Comparison of ENCODE assay signal across 8 mouse cellular contexts in the genomic region with DNA sequence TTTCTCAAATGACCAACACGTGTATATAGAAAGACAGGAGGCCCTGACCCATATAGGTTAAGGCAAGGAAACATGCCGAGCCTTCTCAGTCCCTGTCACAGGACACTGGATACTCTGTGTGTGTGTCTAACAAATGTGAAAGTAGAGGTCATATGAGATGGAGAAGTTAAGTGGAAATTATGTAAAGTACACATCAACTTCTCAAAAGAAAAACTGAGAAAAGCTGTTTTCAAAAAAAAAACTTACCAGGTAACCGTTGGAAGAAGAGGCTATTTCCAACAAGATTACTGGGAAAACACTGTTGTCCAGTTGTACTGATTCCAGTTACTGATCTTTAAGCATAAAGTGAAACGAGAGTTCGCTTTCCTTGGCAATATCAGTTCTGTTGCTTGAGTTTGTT. TPM values are rescaled to one million over a fixed set of nuclear protein-coding genes. Genes with fewer than 3 reads are reported as not detected.
DNase-seq lines count a peak whose midpoint lies in the region; ATAC-seq and TF ChIP-seq lines count a peak whose summit lies in the region.

No protein-coding gene starts in this region.

- 90% methylated on average over 5 of the region's 5 CpGs for WGBS in intestine, embryonic 15.5 days
- 82% methylated on average over 5 of the region's 5 CpGs for whole genome bisulfite sequencing in intestine, postnatal 0 days
- WGBS in hindbrain, embryonic 14.5 days: 90% methylated on average over 5 of the region's 5 CpGs
- 92% methylated on average over 5 of the region's 5 CpGs for WGBS in midbrain, embryonic 14.5 days

- H3K4me3 ChIP-seq in intestine, embryonic 15.5 days (replicated peaks): peak overlapping the region; percentile 81; the same call in 1 of the 2 replicates
- no peak overlapping the region for H3K4me3 ChIP-seq in intestine, postnatal 0 days (ENCODE audit: low read depth, low read length)
- peak overlapping the region; percentile 71; the same call in 1 of the 2 replicates for H3K4me3 ChIP-seq in cortical plate, adult 2 months (ENCODE audit: insufficient read depth, low read length)
- peak overlapping the region; percentile 94 for H3K4me3 ChIP-seq in hindbrain, embryonic 14.5 days (replicated peaks; ENCODE audit: low read length)
- H3K4me3 ChIP-seq in midbrain, embryonic 14.5 days (replicated peaks; ENCODE audit: low read depth, low read length): peak overlapping the region; percentile 93; the same call in 1 of the 2 replicates

- no peaks in the 10 kb centered on the region for H3K27me3 ChIP-seq in intestine, embryonic 15.5 days (replicated peaks)
- no peaks in the 10 kb centered on the region for H3K27me3 ChIP-seq in intestine, postnatal 0 days (replicated peaks; ENCODE audit: control insufficient read depth, insufficient read depth, low read length)
- no peaks in the 10 kb centered on the region for H3K27me3 ChIP-seq in hindbrain, embryonic 14.5 days (ENCODE audit: control insufficient read depth, insufficient read depth, low read length)
- no peaks in the 10 kb centered on the region for H3K27me3 ChIP-seq in midbrain, embryonic 14.5 days (ENCODE audit: control insufficient read depth, insufficient read depth, low read length)

- no peaks in the 10 kb centered on the region for H3K36me3 ChIP-seq in intestine, embryonic 15.5 days
- H3K36me3 ChIP-seq in intestine, postnatal 0 days (ENCODE audit: control insufficient read depth, insufficient read depth): peaks cover 7% of the 10 kb centered on the region; the same call in 1 of the 2 replicates
- H3K36me3 ChIP-seq in hindbrain, embryonic 14.5 days (replicated peaks; ENCODE audit: control insufficient read depth, insufficient read depth): peaks cover 21% of the 10 kb centered on the region; the same call in 1 of the 2 replicates
- peaks cover 28% of the 10 kb centered on the region; the same call in 1 of the 2 replicates for H3K36me3 ChIP-seq in midbrain, embryonic 14.5 days (ENCODE audit: control insufficient read depth, insufficient read depth, low read length)

- ATAC-seq in intestine, embryonic 15.5 days: no peak
- no peak for ATAC-seq in intestine, postnatal 0 days
- ATAC-seq in hindbrain, embryonic 14.5 days (ENCODE audit: low FRiP score): no peak
- ATAC-seq in midbrain, embryonic 14.5 days (ENCODE audit: low FRiP score, low TSS enrichment): no peak
- ATAC-seq in megakaryocyte, adult 5-6 weeks (ENCODE audit: poor library complexity, severe bottlenecking): no peak

- no peak for TF ChIP-seq CTCF in intestine, postnatal 0 days (IDR thresholded peaks at IDR 0.05; ENCODE audit: low read depth)
- no peak for TF ChIP-seq CTCF in cortical plate, adult 2 months (IDR thresholded peaks at IDR 0.05; ENCODE audit: extremely low read depth, insufficient read depth, low read length)

- peaks cover 3% of the 10 kb centered on the region; the same call in 1 of the 2 replicates for H3K4me1 ChIP-seq in intestine, embryonic 15.5 days (replicated peaks)
- no peaks in the 10 kb centered on the region for H3K4me1 ChIP-seq in intestine, postnatal 0 days (replicated peaks; ENCODE audit: control insufficient read depth, insufficient read depth, low read length)
- peaks cover 4% of the 10 kb centered on the region for H3K4me1 ChIP-seq in cortical plate, adult 2 months (ENCODE audit: control insufficient read depth, insufficient read depth, low read length)
- peaks cover 13% of the 10 kb centered on the region; the same call in 1 of the 2 replicates for H3K4me1 ChIP-seq in hindbrain, embryonic 14.5 days (replicated peaks; ENCODE audit: control insufficient read depth, insufficient read depth, low read length)
- peaks cover 10% of the 10 kb centered on the region for H3K4me1 ChIP-seq in midbrain, embryonic 14.5 days (ENCODE audit: control insufficient read depth, insufficient read depth, low read length)

- no peaks in the 10 kb centered on the region for H3K9me3 ChIP-seq in intestine, embryonic 15.5 days
- no peaks in the 10 kb centered on the region for H3K9me3 ChIP-seq in intestine, postnatal 0 days (ENCODE audit: control insufficient read depth)
- no peaks in the 10 kb centered on the region for H3K9me3 ChIP-seq in hindbrain, embryonic 14.5 days (ENCODE audit: control insufficient read depth, low read length)
- H3K9me3 ChIP-seq in midbrain, embryonic 14.5 days (ENCODE audit: control insufficient read depth, low read length): no peaks in the 10 kb centered on the region

- no peak for DNase-seq in hindbrain, embryonic 14.5 days (ENCODE audit: low spot score)
- no peak for DNase-seq in midbrain, embryonic 14.5 days
- no peak for DNase-seq in adrenal gland, postnatal 36 days
- no peak for DNase-seq in gastrocnemius, postnatal 4 days (ENCODE audit: low spot score in 2 of 2)

- no peak overlapping the region for H3K9ac ChIP-seq in intestine, embryonic 15.5 days
- H3K9ac ChIP-seq in intestine, postnatal 0 days (ENCODE audit: low read depth, low read length): no peak overlapping the region
- H3K9ac ChIP-seq in hindbrain, embryonic 14.5 days: 0 out of 2 replicates have a peak overlapping the region, but pooled peaks have one; percentile 97
- no peak overlapping the region for H3K9ac ChIP-seq in midbrain, embryonic 14.5 days (replicated peaks; ENCODE audit: low read length)

- H3K4me2 ChIP-seq in intestine, embryonic 15.5 days (replicated peaks): peak overlapping the region; percentile 88; the same call in 1 of the 2 replicates
- no peak overlapping the region for H3K4me2 ChIP-seq in intestine, postnatal 0 days (replicated peaks; ENCODE audit: low read depth)
- H3K4me2 ChIP-seq in hindbrain, embryonic 14.5 days (replicated peaks): peak overlapping the region; percentile 86
- peak overlapping the region; percentile 80 for H3K4me2 ChIP-seq in midbrain, embryonic 14.5 days (ENCODE audit: low read length)

- no peak overlapping the region for H3K27ac ChIP-seq in intestine, embryonic 15.5 days
- H3K27ac ChIP-seq in intestine, postnatal 0 days (ENCODE audit: low read depth, low read length): no peak overlapping the region
- H3K27ac ChIP-seq in cortical plate, adult 2 months (ENCODE audit: insufficient read depth, low read length): no peak overlapping the region
- H3K27ac ChIP-seq in hindbrain, embryonic 14.5 days: no peak overlapping the region
- H3K27ac ChIP-seq in midbrain, embryonic 14.5 days (replicated peaks; ENCODE audit: low read depth, low read length): peak overlapping the region; percentile 97; the same call in 1 of the 2 replicates

- no peak for TF ChIP-seq POLR2A in cortical plate, adult 2 months (IDR thresholded peaks at IDR 0.05; ENCODE audit: extremely low read depth, insufficient read depth, low read length)

RNA-seq across cellular contexts. Expression of gene Cnbd2, which starts 1.2 kb away (rescaled TPM):
- 4.4 and 5.0 TPM in 2 replicates for polyA plus RNA-seq in intestine, embryonic 15.5 days (2015; fragmentation: Nextera tagmentation; extraction: Ambion mirVana)
- 9.4 and 9.6 TPM in 2 replicates for polyA plus RNA-seq in intestine, postnatal 0 days (2015; fragmentation: Nextera tagmentation; extraction: Ambion mirVana)
- 6.0 and 8.9 TPM in 2 replicates for polyA plus RNA-seq in cortical plate, adult 2 months (2012; rRNA removed)
- 5.8 and 8.0 TPM in 2 replicates for polyA plus RNA-seq in hindbrain, embryonic 14.5 days (2014; fragmentation: Nextera tagmentation; extraction: Ambion mirVana)
- 6.9 and 7.9 TPM in 2 replicates for polyA plus RNA-seq in midbrain, embryonic 14.5 days (2014; fragmentation: Nextera tagmentation; extraction: Ambion mirVana)
- 1 to 10 TPM; 2.2 to 2.7 TPM for total RNA-seq in adrenal gland, postnatal 36 days (2021)
- 3.6 and 6.2 TPM in 2 replicates for total RNA-seq in megakaryocyte, adult 5-6 weeks (2015)
- 16.2 and 24.5 TPM in 2 replicates for total RNA-seq in megakaryocyte, adult 5-6 weeks (2017)
- total RNA-seq in gastrocnemius, postnatal 4 days (2021): 1 to 10 TPM; 2.8 to 2.9 TPM

RNA-seq across cellular contexts. Expression of gene Scand1, which starts 1.6 kb away (rescaled TPM):
- 62.8 and 75.2 TPM in 2 replicates for polyA plus RNA-seq in intestine, embryonic 15.5 days (2015; fragmentation: Nextera tagmentation; extraction: Ambion mirVana)
- 187 and 200 TPM in 2 replicates for polyA plus RNA-seq in intestine, postnatal 0 days (2015; fragmentation: Nextera tagmentation; extraction: Ambion mirVana)
- polyA plus RNA-seq in cortical plate, adult 2 months (2012; rRNA removed): 75.3 and 75.4 TPM in 2 replicates
- polyA plus RNA-seq in hindbrain, embryonic 14.5 days (2014; fragmentation: Nextera tagmentation; extraction: Ambion mirVana): 93.0 and 104 TPM in 2 replicates
- polyA plus RNA-seq in midbrain, embryonic 14.5 days (2014; fragmentation: Nextera tagmentation; extraction: Ambion mirVana): 93.3 and 102 TPM in 2 replicates
- 100 to 1,000 TPM; 101 to 132 TPM for total RNA-seq in adrenal gland, postnatal 36 days (2021)
- total RNA-seq in megakaryocyte, adult 5-6 weeks (2015): 5.8 and 11.9 TPM in 2 replicates
- total RNA-seq in megakaryocyte, adult 5-6 weeks (2017): 8.7 and 11.8 TPM in 2 replicates
- total RNA-seq in gastrocnemius, postnatal 4 days (2021): 10 to 100 TPM; 63.7 to 76.2 TPM
